Mouse (Mus musculus): ENCODE measurements at regions not wholly inside any gene's neighbourhood (a gene's known extent, or its start where the extent isn't known, plus 50 kb on each side); places are given as distances from the start of the nearest gene placed in this dataset.
"Not testable (repeated sequence)": the region's sequence is repeated elsewhere in the genome, so short reads cannot be mapped to it uniquely, and the experiment has no call there.

GRCm38 (mm10) chr5:132974876-132975275 lies 431.7 kb upstream of the Auts2 start:
- no peak for DNase-seq (ENCODE audit: low spot score in 2 of 2)

GRCm38 (mm10) chr5:132971046-132971445 lies 427.9 kb upstream of the Auts2 start:
- DNase-seq (ENCODE audit: low spot score in 2 of 2) = no peak

GRCm38 (mm10) chr5:132969376-132969775 lies 426.2 kb upstream of the Auts2 start:
- no peak for DNase-seq (ENCODE audit: low spot score in 2 of 2)

- DNase-seq (ENCODE audit: low spot score in 2 of 2) = no peak
Observed at GRCm38 (mm10) chr5:132959901-132960300, 416.8 kb upstream of the Auts2 start.

GRCm38 (mm10) chr5:132956184-132956583 lies 413.0 kb upstream of the Auts2 start:
- no peak for DNase-seq (ENCODE audit: low spot score in 2 of 2)

- DNase-seq (ENCODE audit: low spot score in 2 of 2) = no peak
Observed at GRCm38 (mm10) chr5:132955051-132955450, 411.9 kb upstream of the Auts2 start.

GRCm38 (mm10) chr5:132933439-132933980 lies 390.4 kb upstream of the Auts2 start:
- DNase-seq (ENCODE audit: low spot score in 2 of 2) = no peak

GRCm38 (mm10) chr5:132929955-132930354 lies 386.8 kb upstream of the Auts2 start:
- DNase-seq (ENCODE audit: low spot score in 2 of 2) = not testable (repeated sequence)

GRCm38 (mm10) chr5:132923365-132923764 lies 380.2 kb upstream of the Auts2 start:
- DNase-seq (ENCODE audit: low spot score in 2 of 2) = no peak

- no peak for DNase-seq (ENCODE audit: low spot score in 2 of 2)
Observed at GRCm38 (mm10) chr5:132909056-132909455, 365.9 kb upstream of the Auts2 start.

GRCm38 (mm10) chr5:132908220-132908619 lies 365.1 kb upstream of the Auts2 start:
- no peak for DNase-seq (ENCODE audit: low spot score in 2 of 2)

- peak in 1 of 2 experiments; percentile 22 for DNase-seq (ENCODE audit: low spot score in 2 of 2)
Observed at GRCm38 (mm10) chr5:132892591-132892990, 349.4 kb upstream of the Auts2 start.

- no peak for DNase-seq (ENCODE audit: low spot score in 2 of 2)
Observed at GRCm38 (mm10) chr5:132884130-132884529, 341.0 kb upstream of the Auts2 start.

GRCm38 (mm10) chr5:132882291-132882690 lies 339.1 kb upstream of the Auts2 start:
- DNase-seq (ENCODE audit: low spot score in 2 of 2) = no peak

GRCm38 (mm10) chr5:132881170-132881569 lies 338.0 kb upstream of the Auts2 start:
- DNase-seq (ENCODE audit: low spot score in 2 of 2) = no peak

- no peak for DNase-seq (ENCODE audit: low spot score in 2 of 2)
Observed at GRCm38 (mm10) chr5:132876336-132876840, 333.2 kb upstream of the Auts2 start.

- no peak for DNase-seq (ENCODE audit: low spot score in 2 of 2)
Observed at GRCm38 (mm10) chr5:132858846-132859510, 315.8 kb upstream of the Auts2 start.

GRCm38 (mm10) chr5:132855619-132856510 lies 312.7 kb upstream of the Auts2 start:
- no peak for DNase-seq (ENCODE audit: low spot score in 2 of 2)

GRCm38 (mm10) chr5:132850770-132851169 lies 307.6 kb upstream of the Auts2 start:
- DNase-seq (ENCODE audit: low spot score in 2 of 2) = no peak

GRCm38 (mm10) chr5:132848086-132848485 lies 304.9 kb upstream of the Auts2 start:
- DNase-seq (ENCODE audit: low spot score in 2 of 2) = no peak

GRCm38 (mm10) chr5:132843284-132843683 lies 300.1 kb upstream of the Auts2 start:
- DNase-seq (ENCODE audit: low spot score in 2 of 2) = no peak

- no peak for DNase-seq (ENCODE audit: low spot score in 2 of 2)
Observed at GRCm38 (mm10) chr5:132841794-132842193, 298.6 kb upstream of the Auts2 start.
